Mouse (Mus musculus): ENCODE results near the gene S1pr4. TPM values are rescaled to one million over a fixed set of nuclear protein-coding genes. Genes with fewer than 3 reads are reported as not detected.

The S1pr4 gene
- not detected for polyA plus RNA-seq (2014; fragmentation: Illumina TruSeq; extraction: RNeasy Lipid Tissue Mini Kit (QIAGEN cat#74804); ENCODE audit: low replicate concordance)

DNA sequence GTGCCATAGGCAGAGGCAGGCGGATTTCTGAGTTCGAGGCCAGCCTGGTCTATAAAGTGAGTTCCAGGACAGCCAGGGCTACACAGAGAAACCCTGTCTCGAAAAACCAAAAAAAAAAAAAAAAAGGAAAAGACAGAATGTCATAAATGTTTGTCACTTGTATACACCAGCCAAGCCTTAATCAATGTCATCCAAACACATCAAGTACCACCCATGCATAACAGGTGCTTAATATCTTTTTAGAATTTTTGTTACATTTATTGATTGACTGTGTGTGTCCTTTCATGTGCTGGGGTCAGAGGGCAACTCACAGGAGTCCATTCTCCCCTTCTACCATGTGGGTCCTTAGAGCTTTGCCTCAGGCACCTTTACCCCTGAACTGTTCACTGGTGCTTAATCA, at the start of gene S1pr4:
Gene S1pr4, minus strand, starts transcription at position 101 of the 400 bp plus-strand sequence.

DNA sequence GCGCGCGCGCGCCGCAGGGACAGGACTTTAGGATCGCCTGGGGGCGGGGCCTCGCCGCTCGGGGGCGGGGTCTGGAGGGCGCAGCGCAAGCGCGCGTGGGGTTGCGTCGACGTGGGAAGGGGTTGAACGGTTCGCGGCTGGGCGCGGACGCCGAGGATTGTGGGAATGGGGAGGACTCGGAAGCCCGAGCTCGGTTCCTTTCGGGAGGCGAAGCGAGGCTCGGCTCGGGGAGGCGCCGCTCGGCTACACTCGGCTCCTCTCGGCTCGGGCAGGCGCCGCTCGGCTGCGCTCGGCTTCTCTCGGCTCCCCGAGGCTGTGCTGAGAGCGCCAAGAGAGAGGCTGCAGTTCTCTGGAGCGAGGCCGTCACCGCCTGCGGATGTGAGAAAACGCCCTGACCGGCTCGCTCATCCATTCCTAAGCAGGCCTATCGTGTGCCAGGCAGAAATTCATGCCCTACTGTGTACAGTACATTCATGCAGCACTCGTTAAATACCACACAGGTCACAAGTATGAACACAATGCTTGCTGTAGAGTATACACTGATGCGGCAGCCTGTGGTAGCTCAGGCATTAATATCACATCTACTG, 45.3 kb upstream of the S1pr4 start, which contains the start of gene Gna11:
Gene Gna11, minus strand, starts transcription at position 30 of the 587 bp plus-strand sequence.

DNA sequence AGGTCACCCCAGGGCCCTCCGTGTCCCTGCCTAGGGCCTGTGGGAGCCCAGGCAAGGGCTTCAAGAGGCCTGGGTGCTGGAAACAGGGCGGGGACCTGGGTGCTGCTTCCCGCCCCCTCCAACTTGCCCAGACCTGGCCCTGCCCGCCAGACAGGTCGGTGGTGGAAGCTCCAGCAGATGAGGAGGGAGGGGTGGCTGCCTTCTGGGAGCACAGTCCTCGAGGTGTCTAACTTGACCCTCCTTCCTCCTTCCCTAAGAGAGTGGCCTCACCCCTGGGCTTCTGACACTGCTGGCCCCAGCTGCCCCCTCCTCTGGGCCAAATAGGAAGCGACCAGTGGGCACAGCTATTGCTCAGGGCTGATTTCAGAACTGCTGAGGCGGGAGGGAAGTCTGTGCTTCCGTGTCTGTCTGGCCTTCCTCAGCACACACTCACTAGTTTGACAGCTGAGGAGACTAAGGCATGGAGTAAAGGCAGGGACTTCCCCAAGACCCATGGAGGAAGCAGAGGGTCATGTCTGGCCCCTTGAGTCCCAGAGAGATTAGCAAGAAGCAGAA, 24.2 kb upstream of the S1pr4 start, which contains the start of gene Gna15:
Gene Gna15, minus strand, starts transcription at position 175 of the 555 bp plus-strand sequence.

DNA sequence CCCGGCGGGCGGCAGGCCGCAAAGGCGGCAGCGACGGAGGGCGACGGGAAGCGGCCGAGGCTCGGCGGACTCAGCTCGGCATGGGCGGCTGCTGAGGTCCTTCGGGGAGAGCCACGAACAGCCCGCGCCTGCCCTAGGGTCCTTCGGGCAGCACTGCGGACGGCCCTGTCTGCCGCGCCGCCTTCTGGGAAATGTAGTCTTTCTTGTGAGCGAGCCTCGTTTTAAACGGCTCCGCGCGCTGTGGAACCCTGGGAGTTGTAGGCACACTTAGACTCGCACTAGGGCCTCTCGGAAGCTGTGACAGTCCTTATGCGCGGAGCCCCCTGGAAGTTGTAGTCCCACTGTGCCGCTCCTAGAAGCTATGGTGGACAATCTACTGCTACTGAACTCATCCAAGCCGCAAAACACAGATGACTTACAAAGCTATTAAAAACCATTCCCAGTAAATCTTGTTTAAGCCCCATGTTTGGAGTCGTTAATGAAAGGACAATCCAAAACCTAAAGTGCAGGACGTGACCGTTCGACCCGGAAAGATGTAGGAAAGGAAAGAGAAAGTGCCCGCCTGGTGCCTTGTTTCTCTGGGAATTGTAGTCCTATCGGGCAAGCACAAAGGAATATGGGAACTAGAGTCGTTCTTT, 3.5 kb downstream of the S1pr4 start, which contains the start of gene Ncln:
Gene Ncln, minus strand, starts transcription at position 129 of the 638 bp plus-strand sequence.

DNA sequence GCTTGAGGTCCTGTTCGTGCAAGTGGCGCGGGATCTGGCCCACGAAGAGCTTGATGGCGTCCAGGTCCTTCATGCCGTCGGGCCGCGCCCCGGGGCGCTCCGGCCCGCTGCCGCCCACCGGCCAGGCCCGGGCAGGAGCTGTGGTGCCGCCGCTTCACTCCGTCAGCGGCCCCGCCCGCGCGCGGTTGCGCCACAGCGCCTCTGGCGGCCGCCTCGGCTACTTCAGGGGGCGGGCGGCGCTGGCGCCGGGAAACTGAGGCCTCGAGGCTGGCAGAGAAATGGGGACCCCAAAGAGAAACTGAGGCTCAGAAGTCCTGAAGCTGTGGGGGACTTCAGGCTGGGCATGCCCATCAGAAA, 17.4 kb downstream of the S1pr4 start, which contains the start of gene Celf5:
Gene Celf5, minus strand, starts transcription at position 177 of the 357 bp plus-strand sequence.

DNA sequence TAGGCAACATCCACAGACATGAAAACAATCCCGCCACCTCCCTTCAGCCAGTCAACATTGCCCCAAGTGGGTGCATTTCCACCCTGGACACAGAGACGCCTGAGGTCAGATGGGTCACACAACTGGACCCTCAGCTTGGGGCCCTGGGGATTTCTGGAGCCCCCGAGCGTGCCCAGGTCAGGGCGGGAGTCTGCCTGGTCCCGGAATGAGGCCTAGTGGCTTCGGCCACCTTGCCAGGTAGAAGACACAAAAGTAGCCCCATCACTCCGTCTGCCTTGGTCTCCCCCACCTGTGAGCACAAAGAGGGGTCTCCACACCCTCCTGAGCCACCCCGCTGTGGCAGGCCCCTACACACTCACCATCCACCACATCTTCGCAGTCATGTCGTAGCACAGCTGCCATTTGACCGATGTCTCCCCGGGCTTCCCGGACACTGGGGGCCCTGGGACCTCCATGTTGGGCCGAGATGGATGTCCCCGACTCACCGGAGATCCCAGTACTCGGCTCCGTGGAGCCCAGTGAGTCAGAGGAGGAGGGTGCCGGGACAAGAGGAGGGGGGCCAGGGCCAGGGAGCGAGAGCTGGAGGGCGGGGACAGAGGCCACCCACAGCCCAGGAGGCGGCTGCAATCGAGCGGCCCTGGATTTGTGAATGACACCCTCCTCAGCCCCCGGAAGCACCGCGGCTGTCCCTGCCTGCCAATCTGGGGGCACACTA, 44.6 kb downstream of the S1pr4 start, which contains the start of gene Nfic:
Gene Nfic, minus strand, starts transcription at position 455 of the 715 bp plus-strand sequence.

Other genes starting within 250 kb of the S1pr4 start
- gene Matk, start 247.2 kb downstream of the S1pr4 start, polyA plus RNA-seq (2014; fragmentation: Illumina TruSeq; extraction: RNeasy Lipid Tissue Mini Kit (QIAGEN cat#74804); ENCODE audit: low replicate concordance) = not detected
- 0.89 TPM for gene Mrpl54, start 233.2 kb downstream of the S1pr4 start, polyA plus RNA-seq (2014; fragmentation: Illumina TruSeq; extraction: RNeasy Lipid Tissue Mini Kit (QIAGEN cat#74804); ENCODE audit: low replicate concordance)
- not detected for gene Apba3, start 233.2 kb downstream of the S1pr4 start, polyA plus RNA-seq (2014; fragmentation: Illumina TruSeq; extraction: RNeasy Lipid Tissue Mini Kit (QIAGEN cat#74804); ENCODE audit: low replicate concordance)
- 1.3 TPM for gene Tjp3, start 208.6 kb downstream of the S1pr4 start, polyA plus RNA-seq (2014; fragmentation: Illumina TruSeq; extraction: RNeasy Lipid Tissue Mini Kit (QIAGEN cat#74804); ENCODE audit: low replicate concordance)
- gene Pip5k1c, start 207.2 kb downstream of the S1pr4 start, polyA plus RNA-seq (2014; fragmentation: Illumina TruSeq; extraction: RNeasy Lipid Tissue Mini Kit (QIAGEN cat#74804); ENCODE audit: low replicate concordance) = 1.4 TPM
- gene Cactin, start 179.0 kb downstream of the S1pr4 start, polyA plus RNA-seq (2014; fragmentation: Illumina TruSeq; extraction: RNeasy Lipid Tissue Mini Kit (QIAGEN cat#74804); ENCODE audit: low replicate concordance) = not detected
- gene Tbxa2r, start 171.4 kb downstream of the S1pr4 start, polyA plus RNA-seq (2014; fragmentation: Illumina TruSeq; extraction: RNeasy Lipid Tissue Mini Kit (QIAGEN cat#74804); ENCODE audit: low replicate concordance) = not detected
- not detected for gene Gipc3, start 156.9 kb downstream of the S1pr4 start, polyA plus RNA-seq (2014; fragmentation: Illumina TruSeq; extraction: RNeasy Lipid Tissue Mini Kit (QIAGEN cat#74804); ENCODE audit: low replicate concordance)
- gene Hmg20b, start 149.7 kb downstream of the S1pr4 start, polyA plus RNA-seq (2014; fragmentation: Illumina TruSeq; extraction: RNeasy Lipid Tissue Mini Kit (QIAGEN cat#74804); ENCODE audit: low replicate concordance) = 7.1 TPM
- gene Mfsd12, start 142.6 kb downstream of the S1pr4 start, polyA plus RNA-seq (2014; fragmentation: Illumina TruSeq; extraction: RNeasy Lipid Tissue Mini Kit (QIAGEN cat#74804); ENCODE audit: low replicate concordance) = not detected
- not detected for gene 4930404N11Rik, start 134.3 kb downstream of the S1pr4 start, polyA plus RNA-seq (2014; fragmentation: Illumina TruSeq; extraction: RNeasy Lipid Tissue Mini Kit (QIAGEN cat#74804); ENCODE audit: low replicate concordance)
- 0.15 TPM for gene Fzr1, start 121.6 kb downstream of the S1pr4 start, polyA plus RNA-seq (2014; fragmentation: Illumina TruSeq; extraction: RNeasy Lipid Tissue Mini Kit (QIAGEN cat#74804); ENCODE audit: low replicate concordance)
- not detected for gene Dohh, start 115.7 kb downstream of the S1pr4 start, polyA plus RNA-seq (2014; fragmentation: Illumina TruSeq; extraction: RNeasy Lipid Tissue Mini Kit (QIAGEN cat#74804); ENCODE audit: low replicate concordance)
- 0.56 TPM for gene Gm48551, start 115.7 kb downstream of the S1pr4 start, polyA plus RNA-seq (2014; fragmentation: Illumina TruSeq; extraction: RNeasy Lipid Tissue Mini Kit (QIAGEN cat#74804); ENCODE audit: low replicate concordance)
- not detected for gene Gm48552, start 111.1 kb downstream of the S1pr4 start, polyA plus RNA-seq (2014; fragmentation: Illumina TruSeq; extraction: RNeasy Lipid Tissue Mini Kit (QIAGEN cat#74804); ENCODE audit: low replicate concordance)
- gene Smim24, start 107.1 kb downstream of the S1pr4 start, polyA plus RNA-seq (2014; fragmentation: Illumina TruSeq; extraction: RNeasy Lipid Tissue Mini Kit (QIAGEN cat#74804); ENCODE audit: low replicate concordance) = 129 TPM
- gene Nfic, start 44.5 kb downstream of the S1pr4 start, polyA plus RNA-seq (2014; fragmentation: Illumina TruSeq; extraction: RNeasy Lipid Tissue Mini Kit (QIAGEN cat#74804); ENCODE audit: low replicate concordance) = 2.3 TPM
- 1.8 TPM for gene Celf5, start 17.4 kb downstream of the S1pr4 start, polyA plus RNA-seq (2014; fragmentation: Illumina TruSeq; extraction: RNeasy Lipid Tissue Mini Kit (QIAGEN cat#74804); ENCODE audit: low replicate concordance)
- not detected for gene Ncln, start 3.7 kb downstream of the S1pr4 start, polyA plus RNA-seq (2014; fragmentation: Illumina TruSeq; extraction: RNeasy Lipid Tissue Mini Kit (QIAGEN cat#74804); ENCODE audit: low replicate concordance)
- not detected for gene Gna15, start 24.1 kb upstream of the S1pr4 start, polyA plus RNA-seq (2014; fragmentation: Illumina TruSeq; extraction: RNeasy Lipid Tissue Mini Kit (QIAGEN cat#74804); ENCODE audit: low replicate concordance)
- 7.6 TPM for gene Gna11, start 45.1 kb upstream of the S1pr4 start, polyA plus RNA-seq (2014; fragmentation: Illumina TruSeq; extraction: RNeasy Lipid Tissue Mini Kit (QIAGEN cat#74804); ENCODE audit: low replicate concordance)
- gene Aes, start 59.4 kb upstream of the S1pr4 start, polyA plus RNA-seq (2014; fragmentation: Illumina TruSeq; extraction: RNeasy Lipid Tissue Mini Kit (QIAGEN cat#74804); ENCODE audit: low replicate concordance) = 7.5 TPM
- gene Tle2, start 74.4 kb upstream of the S1pr4 start, polyA plus RNA-seq (2014; fragmentation: Illumina TruSeq; extraction: RNeasy Lipid Tissue Mini Kit (QIAGEN cat#74804); ENCODE audit: low replicate concordance) = 1.5 TPM
- gene Tle6, start 100.9 kb upstream of the S1pr4 start, polyA plus RNA-seq (2014; fragmentation: Illumina TruSeq; extraction: RNeasy Lipid Tissue Mini Kit (QIAGEN cat#74804); ENCODE audit: low replicate concordance) = not detected
- 2.2 TPM for gene BC025920, start 106.1 kb upstream of the S1pr4 start, polyA plus RNA-seq (2014; fragmentation: Illumina TruSeq; extraction: RNeasy Lipid Tissue Mini Kit (QIAGEN cat#74804); ENCODE audit: low replicate concordance)
- gene Sirt6, start 127.7 kb upstream of the S1pr4 start, polyA plus RNA-seq (2014; fragmentation: Illumina TruSeq; extraction: RNeasy Lipid Tissue Mini Kit (QIAGEN cat#74804); ENCODE audit: low replicate concordance) = not detected
- 0.97 TPM for gene Ankrd24, start 128.4 kb upstream of the S1pr4 start, polyA plus RNA-seq (2014; fragmentation: Illumina TruSeq; extraction: RNeasy Lipid Tissue Mini Kit (QIAGEN cat#74804); ENCODE audit: low replicate concordance)
- gene Gm10778, start 148.9 kb upstream of the S1pr4 start, polyA plus RNA-seq (2014; fragmentation: Illumina TruSeq; extraction: RNeasy Lipid Tissue Mini Kit (QIAGEN cat#74804); ENCODE audit: low replicate concordance) = 12.8 TPM
- gene Zfp433, start 204.7 kb upstream of the S1pr4 start, polyA plus RNA-seq (2014; fragmentation: Illumina TruSeq; extraction: RNeasy Lipid Tissue Mini Kit (QIAGEN cat#74804); ENCODE audit: low replicate concordance) = 30.6 TPM

Data from small intestine, adult 10 weeks (tissue).